8 mouse cellular contexts compared by ENCODE assay signal in genomic region chr12:112797672-112798331, GRCm38 (mm10). TPM values are rescaled to one million over a fixed set of nuclear protein-coding genes. Genes with fewer than 3 reads are reported as not detected.
A peak's percentile ranks its signal among the peaks of the same experiment; 100 is the strongest.
DNase-seq lines count a peak whose midpoint lies in the region; ATAC-seq lines count a peak whose summit lies in the region.

No protein-coding gene starts in this region.

- H3K4me3 ChIP-seq in heart, embryonic 12.5 days, result no peak overlapping the region
- no peak overlapping the region for H3K4me3 ChIP-seq in lung, embryonic 15.5 days
- no peak overlapping the region for H3K4me3 ChIP-seq in midbrain, embryonic 13.5 days (replicated peaks)

- H3K4me2 ChIP-seq in heart, embryonic 12.5 days, result no peak overlapping the region; the same call in 1 of the 2 replicates
- peak overlapping the region; percentile 19 for H3K4me2 ChIP-seq in lung, embryonic 15.5 days
- no peak overlapping the region for H3K4me2 ChIP-seq in midbrain, embryonic 13.5 days (replicated peaks)

- no peak overlapping the region for H3K27ac ChIP-seq in heart, embryonic 12.5 days (ENCODE audit: poor library complexity, severe bottlenecking)
- H3K27ac ChIP-seq in lung, embryonic 15.5 days, result no peak overlapping the region
- no peak overlapping the region for H3K27ac ChIP-seq in midbrain, embryonic 13.5 days

- DNase-seq in gastrocnemius, postnatal 25 days, result peak; percentile 50
- no peak for DNase-seq in gastrocnemius, adult 8-10 months (ENCODE audit: low spot score in 2 of 2)
- DNase-seq in MN1 (ENCODE audit: low spot score), result peak; percentile 71
- peak; percentile 56 for DNase-seq in urinary bladder, postnatal 25 days (ENCODE audit: low spot score)

- no peaks in the 10 kb centered on the region for H3K9me3 ChIP-seq in heart, embryonic 12.5 days (replicated peaks)
- H3K9me3 ChIP-seq in lung, embryonic 15.5 days, result no peaks in the 10 kb centered on the region
- no peaks in the 10 kb centered on the region for H3K9me3 ChIP-seq in midbrain, embryonic 13.5 days

- 41% methylated on average over 15 of the region's 15 CpGs for WGBS in heart, embryonic 12.5 days
- 36% methylated on average over 15 of the region's 15 CpGs for WGBS in lung, embryonic 15.5 days
- whole genome bisulfite sequencing in midbrain, embryonic 13.5 days, result 63% methylated on average over 15 of the region's 15 CpGs

- H3K9ac ChIP-seq in heart, embryonic 12.5 days, result 0 out of 2 replicates have a peak overlapping the region, but pooled peaks have one; percentile 26
- no peak overlapping the region for H3K9ac ChIP-seq in lung, embryonic 15.5 days
- H3K9ac ChIP-seq in midbrain, embryonic 13.5 days (replicated peaks), result no peak overlapping the region

- H3K27me3 ChIP-seq in heart, embryonic 12.5 days (replicated peaks), result peaks cover 53% of the 10 kb centered on the region
- peaks cover 33% of the 10 kb centered on the region for H3K27me3 ChIP-seq in lung, embryonic 15.5 days
- peaks cover 31% of the 10 kb centered on the region for H3K27me3 ChIP-seq in midbrain, embryonic 13.5 days

- H3K36me3 ChIP-seq in heart, embryonic 12.5 days, result no peaks in the 10 kb centered on the region
- H3K36me3 ChIP-seq in lung, embryonic 15.5 days, result no peaks in the 10 kb centered on the region
- no peaks in the 10 kb centered on the region for H3K36me3 ChIP-seq in midbrain, embryonic 13.5 days

- peaks cover 73% of the 10 kb centered on the region for H3K4me1 ChIP-seq in heart, embryonic 12.5 days (replicated peaks)
- peaks cover 80% of the 10 kb centered on the region for H3K4me1 ChIP-seq in lung, embryonic 15.5 days
- peaks cover 19% of the 10 kb centered on the region for H3K4me1 ChIP-seq in midbrain, embryonic 13.5 days (replicated peaks)

- no peak for ATAC-seq in heart, embryonic 12.5 days (ENCODE audit: insufficient number of reproducible peaks, low FRiP score)
- peak; percentile 27; the same call in 1 of the 2 replicates for ATAC-seq in lung, embryonic 15.5 days (ENCODE audit: borderline replicate concordance, extremely low read depth, low FRiP score, low TSS enrichment)
- ATAC-seq in midbrain, embryonic 13.5 days, result no peak
- ATAC-seq in erythroid progenitor cell, adult 5-6 weeks (replicated peaks; ENCODE audit: low FRiP score, poor library complexity, severe bottlenecking), result no peak

RNA-seq across cellular contexts. Expression of gene Ahnak2, which starts 4.7 kb away (rescaled TPM):
- total RNA-seq in gastrocnemius, postnatal 25 days (2021), result 10 to 100 TPM in 1 of 2 experiments, 1 to 10 TPM in 1; 4.9 to 11.8 TPM
- total RNA-seq in gastrocnemius, adult 8-10 months (2022), result 1 to 10 TPM; 6.9 to 8.7 (median 7.6) TPM
- 1.3 and 1.4 TPM in 2 replicates for polyA plus RNA-seq in heart, embryonic 12.5 days (2016; fragmentation: Nextera tagmentation; extraction: Ambion mirVana)
- polyA plus RNA-seq in lung, embryonic 15.5 days (2015; fragmentation: Nextera tagmentation; extraction: Ambion mirVana), result 0.72 and 0.98 TPM in 2 replicates
- 0.31 and 0.37 TPM in 2 replicates for polyA plus RNA-seq in midbrain, embryonic 13.5 days (2015; fragmentation: Nextera tagmentation; extraction: Ambion mirVana)
- 0.36 TPM in 1 of 2 replicates, not detected in the other for total RNA-seq in erythroid progenitor cell, adult 5-6 weeks (2015; ENCODE audit: low replicate concordance)
- 0.64 TPM in 1 of 2 replicates, not detected in the other for total RNA-seq in erythroid progenitor cell, adult 5-6 weeks (2017; ENCODE audit: low replicate concordance)

RNA-seq across cellular contexts. Expression of gene Clba1, which starts 10.9 kb away (rescaled TPM):
- total RNA-seq in gastrocnemius, postnatal 25 days (2021), result under 1 TPM; 0.46 to 0.96 TPM
- under 1 TPM; 0.17 to 0.61 (median 0.45) TPM for total RNA-seq in gastrocnemius, adult 8-10 months (2022)
- 9.5 and 9.6 TPM in 2 replicates for polyA plus RNA-seq in heart, embryonic 12.5 days (2016; fragmentation: Nextera tagmentation; extraction: Ambion mirVana)
- polyA plus RNA-seq in lung, embryonic 15.5 days (2015; fragmentation: Nextera tagmentation; extraction: Ambion mirVana), result 6.9 and 7.4 TPM in 2 replicates
- polyA plus RNA-seq in midbrain, embryonic 13.5 days (2015; fragmentation: Nextera tagmentation; extraction: Ambion mirVana), result 19.4 and 22.7 TPM in 2 replicates
- not detected in 2 replicates for total RNA-seq in erythroid progenitor cell, adult 5-6 weeks (2015; ENCODE audit: low replicate concordance)
- 0.51 TPM in 1 of 2 replicates, not detected in the other for total RNA-seq in erythroid progenitor cell, adult 5-6 weeks (2017; ENCODE audit: low replicate concordance)

RNA-seq across cellular contexts. Expression of gene Cdca4, which starts 31.4 kb away (rescaled TPM):
- 1 to 10 TPM; 3.4 to 3.5 TPM for total RNA-seq in gastrocnemius, postnatal 25 days (2021)
- total RNA-seq in gastrocnemius, adult 8-10 months (2022), result 1 to 10 TPM; 1.9 to 2.8 (median 2.5) TPM
- polyA plus RNA-seq in heart, embryonic 12.5 days (2016; fragmentation: Nextera tagmentation; extraction: Ambion mirVana), result 47.2 and 49.2 TPM in 2 replicates
- polyA plus RNA-seq in lung, embryonic 15.5 days (2015; fragmentation: Nextera tagmentation; extraction: Ambion mirVana), result 125 and 129 TPM in 2 replicates
- polyA plus RNA-seq in midbrain, embryonic 13.5 days (2015; fragmentation: Nextera tagmentation; extraction: Ambion mirVana), result 82.7 and 85.0 TPM in 2 replicates
- total RNA-seq in erythroid progenitor cell, adult 5-6 weeks (2015; ENCODE audit: low replicate concordance), result 170 and 180 TPM in 2 replicates
- total RNA-seq in erythroid progenitor cell, adult 5-6 weeks (2017; ENCODE audit: low replicate concordance), result 135 and 144 TPM in 2 replicates

RNA-seq across cellular contexts. Expression of gene Pld4, which starts 37.3 kb away (rescaled TPM):
- total RNA-seq in gastrocnemius, postnatal 25 days (2021), result 1 to 10 TPM; 3.5 to 3.9 TPM
- 1 to 10 TPM in 3 of 4 experiments, under 1 TPM in 1; 0.48 to 2.5 (median 1.7) TPM for total RNA-seq in gastrocnemius, adult 8-10 months (2022)
- polyA plus RNA-seq in heart, embryonic 12.5 days (2016; fragmentation: Nextera tagmentation; extraction: Ambion mirVana), result 3.0 and 4.2 TPM in 2 replicates
- polyA plus RNA-seq in lung, embryonic 15.5 days (2015; fragmentation: Nextera tagmentation; extraction: Ambion mirVana), result 12.7 and 17.9 TPM in 2 replicates
- polyA plus RNA-seq in midbrain, embryonic 13.5 days (2015; fragmentation: Nextera tagmentation; extraction: Ambion mirVana), result 5.2 and 6.4 TPM in 2 replicates
- 20.1 and 29.9 TPM in 2 replicates for total RNA-seq in erythroid progenitor cell, adult 5-6 weeks (2015; ENCODE audit: low replicate concordance)
- 8.9 and 14.0 TPM in 2 replicates for total RNA-seq in erythroid progenitor cell, adult 5-6 weeks (2017; ENCODE audit: low replicate concordance)

Comparison
In these comparisons a context has a peak if more than half of its experiments do, and no peak if none do; other contexts are left out.
1. DNase-seq: peak in gastrocnemius, postnatal 25 days (single experiment), MN1 (single experiment) and urinary bladder, postnatal 25 days (single experiment); none in gastrocnemius, adult 8-10 months (0 of 2).
2. RNA of gene Cdca4, which starts 31.4 kb away (total RNA-seq): 135 to 180 TPM in erythroid progenitor cell, adult 5-6 weeks; 3.4 to 3.5 TPM in gastrocnemius, postnatal 25 days and 1.9 to 2.8 TPM in gastrocnemius, adult 8-10 months; every median in the first group is over 10 times any median in the second.